Mouse (Mus musculus): Measurements from ENCODE around the gene Ipo5.

DNA sequence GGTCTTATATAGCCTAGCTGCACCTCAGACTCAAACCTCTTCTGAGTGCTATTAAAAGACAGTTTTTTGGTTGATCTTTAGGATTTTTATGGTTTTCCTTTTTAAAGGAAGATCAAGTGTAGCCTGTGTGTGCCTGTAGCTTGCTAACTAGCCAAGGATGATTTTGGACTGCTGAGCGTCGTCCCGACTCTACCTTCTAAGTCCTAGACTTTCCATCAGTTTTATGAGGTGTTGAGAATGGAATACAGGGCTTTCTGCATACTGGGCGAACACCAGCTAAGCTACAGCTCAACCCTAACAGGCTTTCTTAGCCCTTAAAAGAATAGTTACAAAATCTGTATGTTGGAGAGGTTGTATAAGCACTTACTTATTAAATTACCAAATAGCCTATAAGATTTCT, 13.0 kb downstream of the Ipo5 start:
- no peak for TF ChIP-seq POLR2A (IDR thresholded peaks at IDR 0.05; ENCODE audit: insufficient read depth, low read depth, low read length)
- no peak for TF ChIP-seq CTCF (IDR thresholded peaks at IDR 0.05)
- TF ChIP-seq EP300 (IDR thresholded peaks at IDR 0.05; ENCODE audit: insufficient read depth, low read depth, low read length) = no peak

All from heart, adult 2 months (tissue).